Mouse (Mus musculus) gastrocnemius, adult 2 months (tissue): Measurements from ENCODE around the gene Hyal3. TPM values are rescaled to one million over a fixed set of nuclear protein-coding genes. Genes with fewer than 3 reads are reported as not detected.

Experiments
- DNase-seq: peaks from one replicate; pipeline ENCODE4 v3.0.0; 2022
- H3K27ac ChIP-seq: fragments of 200-600 bp; 2 replicates; pipeline ENCODE4 v1.8.1; 2022; ENCODE audit warnings: mild to moderate bottlenecking
- H3K4me3 ChIP-seq: fragments of 200-600 bp; 2 replicates; pipeline ENCODE4 v1.8.1; 2022; ENCODE audit warnings: mild to moderate bottlenecking, moderate library complexity
- CTCF ChIP-seq: fragments of 200-600 bp; IDR thresholded peaks from 2 replicates; pipeline ENCODE4 v1.8.1; 2022; ENCODE audit warnings: antibody characterized with exemption, mild to moderate bottlenecking, moderate library complexity
- intact Hi-C: fragments of 180-260 bp; cut with DNase I; formaldehyde crosslinking; loops from one replicate; pipeline ENCODE4 v1.15.1; 2025
- total RNA-seq, 2 experiments: library from RNA; stranded (reverse); gene quantifications; 2 replicates each; pipeline ENCODE4 v1.2.3; 2021

Gene Hyal3
- total RNA-seq, 2 experiments from 2014 or later: 0.22 to 0.33 TPM

GRCm38 (mm10) chr9:107544196-107544700 lies 36.4 kb upstream of the Hyal3 start:
- Histone ChIP-seq H3K4me3 (no peak overlapping the region), H3K27ac (no peak overlapping the region)
- intact Hi-C loops: no loop called here
- no peak for DNase-seq
- no peak for TF ChIP-seq CTCF

GRCm38 (mm10) chr9:107544729-107545128 lies 35.9 kb upstream of the Hyal3 start:
- H3K4me3 ChIP-seq: no peak overlapping the region
- no peak for DNase-seq
- no peak overlapping the region for H3K27ac ChIP-seq
- TF ChIP-seq CTCF: no peak
- intact Hi-C loops: no loop called here

GRCm38 (mm10) chr9:107545199-107545598 lies 35.4 kb upstream of the Hyal3 start:
- TF ChIP-seq CTCF: no peak
- intact Hi-C loops: no loop called here
- Histone ChIP-seq H3K4me3 (no peak overlapping the region), H3K27ac (0 out of 2 replicates have a peak overlapping the region, but pooled peaks have one; percentile 9)
- DNase-seq: no peak

- 0 out of 2 replicates have a peak overlapping the region, but pooled peaks have one; percentile 9 for H3K27ac ChIP-seq
- intact Hi-C loops: no loop called here
- DNase-seq: peak; percentile 77
- TF ChIP-seq CTCF: peak; percentile 97
- no peak overlapping the region for H3K4me3 ChIP-seq
Observed at GRCm38 (mm10) chr9:107545602-107546001, 35.0 kb upstream of the Hyal3 start.

- Histone ChIP-seq H3K4me3 (peak within 1 kb of the TSS; percentile 46), H3K27ac (peak within 1 kb of the TSS; percentile 21; the same call in 1 of the 2 replicates)
- intact Hi-C loops: no loop called here
- no peak for TF ChIP-seq CTCF
- peak; percentile 87 for DNase-seq
Observed at GRCm38 (mm10) chr9:107547026-107547425, 33.6 kb upstream of the Hyal3 start, which contains the start of gene Zmynd10. Gene Zmynd10, plus strand, starts transcription at chr9:107547298.

GRCm38 (mm10) chr9:107547957-107548356 lies 32.7 kb upstream of the Hyal3 start:
- intact Hi-C loops: no loop called here
- Histone ChIP-seq H3K4me3 (no peak overlapping the region), H3K27ac (no peak overlapping the region)
- DNase-seq: no peak
- no peak for TF ChIP-seq CTCF

GRCm38 (mm10) chr9:107548820-107549219 lies 31.8 kb upstream of the Hyal3 start:
- no peak overlapping the region for H3K4me3 ChIP-seq
- intact Hi-C loops: no loop called here
- no peak overlapping the region for H3K27ac ChIP-seq
- no peak for TF ChIP-seq CTCF
- DNase-seq: no peak

GRCm38 (mm10) chr9:107549297-107550074 lies 31.1 kb upstream of the Hyal3 start:
- Histone ChIP-seq H3K4me3 (no peak overlapping the region), H3K27ac (no peak overlapping the region)
- intact Hi-C loops: no loop called here
- no peak for TF ChIP-seq CTCF
- DNase-seq: no peak

GRCm38 (mm10) chr9:107550491-107551116 lies 30.0 kb upstream of the Hyal3 start:
- no peak for TF ChIP-seq CTCF

GRCm38 (mm10) chr9:107551117-107551889 lies 29.3 kb upstream of the Hyal3 start, which contains the start of gene Rassf1:
Gene Rassf1, plus strand, starts transcription at chr9:107551555.
- intact Hi-C loops: no loop called here
- DNase-seq: peak; percentile 82
- H3K27ac ChIP-seq: peak within 1 kb of the TSS; percentile 85
- H3K4me3 ChIP-seq: peak within 1 kb of the TSS; percentile 78
- TF ChIP-seq CTCF: no peak

More at GRCm38 (mm10) chr9:107550491-107551116, 30.0 kb upstream of the Hyal3 start:
- H3K27ac ChIP-seq: peak overlapping the region; percentile 85; the same call in 1 of the 2 replicates
- DNase-seq: no peak
- intact Hi-C loops: no loop called here
- no peak overlapping the region; the same call in 1 of the 2 replicates for H3K4me3 ChIP-seq

GRCm38 (mm10) chr9:107551890-107552355 lies 28.7 kb upstream of the Hyal3 start:
- TF ChIP-seq CTCF: no peak
- peak overlapping the region; percentile 78 for H3K4me3 ChIP-seq
- intact Hi-C loops: no loop called here
- H3K27ac ChIP-seq: peak overlapping the region; percentile 85
- no peak for DNase-seq
